Mouse (Mus musculus): ENCODE data around the gene Trim67. TPM values are rescaled to one million over a fixed set of nuclear protein-coding genes. Genes with fewer than 3 reads are reported as not detected.
"Not testable (repeated sequence)": the region's sequence is repeated elsewhere in the genome, so short reads cannot be mapped to it uniquely, and the experiment has no call there.

The Trim67 gene
- polyA plus RNA-seq, 1 experiment from 2014 or later, result 30.8 TPM

- ATAC-seq (replicated peaks), result no peak
- Histone ChIP-seq H3K36me3 (replicated peaks) (peaks cover 26% of the 10 kb centered on the region; the same call in 1 of the 2 replicates), H3K4me1 (no peaks in the 10 kb centered on the region), H3K9ac (no peak overlapping the region), H3K9me3 (no peaks in the 10 kb centered on the region), H3K27ac (no peak overlapping the region), H3K4me3 (no peak overlapping the region), H3K4me2 (no peak overlapping the region), H3K27me3 (replicated peaks) (no peaks in the 10 kb centered on the region)
- 88% methylated on average over 2 of the region's 2 CpGs for WGBS
These were observed 44.0 kb downstream of the Trim67 start for GRCm38 (mm10) chr8:124836907-124837306.

GRCm38 (mm10) chr8:124837956-124838355 lies 45.1 kb downstream of the Trim67 start:
- H3K4me2 ChIP-seq, result no peak overlapping the region
- no peak for ATAC-seq (replicated peaks)
- H3K36me3 ChIP-seq (replicated peaks), result peaks cover 28% of the 10 kb centered on the region; the same call in 1 of the 2 replicates
- WGBS, result 83% methylated on average over 2 of the region's 2 CpGs
- no peaks in the 10 kb centered on the region for H3K27me3 ChIP-seq (replicated peaks)
- no peak overlapping the region for H3K4me3 ChIP-seq
- H3K9me3 ChIP-seq, result no peaks in the 10 kb centered on the region
- H3K4me1 ChIP-seq, result no peaks in the 10 kb centered on the region
- H3K27ac ChIP-seq, result no peak overlapping the region
- no peak overlapping the region for H3K9ac ChIP-seq

GRCm38 (mm10) chr8:124839371-124839770 lies 46.5 kb downstream of the Trim67 start:
- H3K9ac ChIP-seq, result no peak overlapping the region
- H3K4me2 ChIP-seq, result no peak overlapping the region
- H3K27me3 ChIP-seq (replicated peaks), result no peaks in the 10 kb centered on the region
- WGBS, result 92% methylated on average over 10 of the region's 10 CpGs
- H3K36me3 ChIP-seq (replicated peaks), result peaks cover 28% of the 10 kb centered on the region; the same call in 1 of the 2 replicates
- no peak for ATAC-seq (replicated peaks)
- H3K4me3 ChIP-seq, result no peak overlapping the region
- H3K4me1 ChIP-seq, result no peaks in the 10 kb centered on the region
- no peaks in the 10 kb centered on the region for H3K9me3 ChIP-seq
- H3K27ac ChIP-seq, result no peak overlapping the region

GRCm38 (mm10) chr8:124840900-124841299 lies 48.0 kb downstream of the Trim67 start:
- Histone ChIP-seq H3K4me3 (no peak overlapping the region), H3K27me3 (replicated peaks) (no peaks in the 10 kb centered on the region), H3K9ac (no peak overlapping the region), H3K27ac (no peak overlapping the region), H3K4me2 (no peak overlapping the region), H3K4me1 (no peaks in the 10 kb centered on the region), H3K9me3 (no peaks in the 10 kb centered on the region), H3K36me3 (replicated peaks) (peaks cover 28% of the 10 kb centered on the region; the same call in 1 of the 2 replicates)
- WGBS, result 90% methylated on average over 7 of the region's 7 CpGs
- no peak for ATAC-seq (replicated peaks)

GRCm38 (mm10) chr8:124841775-124842174 lies 48.9 kb downstream of the Trim67 start:
- no peak for ATAC-seq (replicated peaks)
- WGBS, result 93% methylated on average over 10 of the region's 10 CpGs
- no peak overlapping the region for H3K4me3 ChIP-seq
- H3K27ac ChIP-seq, result no peak overlapping the region
- H3K9me3 ChIP-seq, result no peaks in the 10 kb centered on the region
- H3K4me1 ChIP-seq, result no peaks in the 10 kb centered on the region
- peaks cover 28% of the 10 kb centered on the region; the same call in 1 of the 2 replicates for H3K36me3 ChIP-seq (replicated peaks)
- no peak overlapping the region for H3K4me2 ChIP-seq
- no peak overlapping the region for H3K9ac ChIP-seq
- H3K27me3 ChIP-seq (replicated peaks), result no peaks in the 10 kb centered on the region

GRCm38 (mm10) chr8:124842929-124843328 lies 50.0 kb downstream of the Trim67 start:
- H3K4me2 ChIP-seq; H3K9me3 ChIP-seq; H3K4me1 ChIP-seq; H3K27ac ChIP-seq; ATAC-seq (replicated peaks); H3K27me3 ChIP-seq (replicated peaks); H3K9ac ChIP-seq; H3K4me3 ChIP-seq: not testable (repeated sequence)
- peaks cover 28% of the 10 kb centered on the region; the same call in 1 of the 2 replicates for H3K36me3 ChIP-seq (replicated peaks)
- WGBS, result 86% methylated on average over 1 of the region's 1 CpGs

- 70% methylated on average over 3 of the region's 3 CpGs for WGBS
- Histone ChIP-seq H3K9me3 (no peaks in the 10 kb centered on the region), H3K27ac (no peak overlapping the region), H3K4me3 (no peak overlapping the region), H3K4me2 (no peak overlapping the region), H3K4me1 (no peaks in the 10 kb centered on the region), H3K27me3 (replicated peaks) (no peaks in the 10 kb centered on the region), H3K36me3 (replicated peaks) (peaks cover 16% of the 10 kb centered on the region; the same call in 1 of the 2 replicates), H3K9ac (no peak overlapping the region)
- ATAC-seq (replicated peaks), result no peak
These were observed 52.2 kb downstream of the Trim67 start for GRCm38 (mm10) chr8:124845131-124845530.

- H3K27ac ChIP-seq, result no peak overlapping the region
- H3K4me2 ChIP-seq, result no peak overlapping the region
- H3K9me3 ChIP-seq, result no peaks in the 10 kb centered on the region
- no peaks in the 10 kb centered on the region for H3K4me1 ChIP-seq
- 93% methylated on average over 5 of the region's 5 CpGs for WGBS
- H3K9ac ChIP-seq, result no peak overlapping the region
- no peak for ATAC-seq (replicated peaks)
- peaks cover 13% of the 10 kb centered on the region; the same call in 1 of the 2 replicates for H3K36me3 ChIP-seq (replicated peaks)
- no peak overlapping the region for H3K4me3 ChIP-seq
- no peaks in the 10 kb centered on the region for H3K27me3 ChIP-seq (replicated peaks)
These were observed 52.7 kb downstream of the Trim67 start for GRCm38 (mm10) chr8:124845573-124845972.

- Histone ChIP-seq H3K27me3 (replicated peaks) (no peaks in the 10 kb centered on the region), H3K36me3 (replicated peaks) (peaks cover 36% of the 10 kb centered on the region; the same call in 1 of the 2 replicates), H3K27ac (no peak overlapping the region), H3K4me3 (no peak overlapping the region), H3K4me1 (no peaks in the 10 kb centered on the region), H3K9ac (no peak overlapping the region), H3K9me3 (peaks cover 8% of the 10 kb centered on the region; the same call in 1 of the 2 replicates), H3K4me2 (no peak overlapping the region)
- WGBS, result 98% methylated on average over 1 of the region's 1 CpGs
- ATAC-seq (replicated peaks), result no peak
These were observed 60.6 kb downstream of the Trim67 start for GRCm38 (mm10) chr8:124853511-124853910.

GRCm38 (mm10) chr8:124859466-124859865 lies 66.6 kb downstream of the Trim67 start:
- no peak for ATAC-seq (replicated peaks)
- Histone ChIP-seq H3K4me1 (peaks cover 20% of the 10 kb centered on the region), H3K4me2 (no peak overlapping the region), H3K36me3 (replicated peaks) (peaks cover 35% of the 10 kb centered on the region; the same call in 1 of the 2 replicates), H3K4me3 (no peak overlapping the region), H3K27me3 (replicated peaks) (no peaks in the 10 kb centered on the region), H3K27ac (no peak overlapping the region), H3K9me3 (no peaks in the 10 kb centered on the region), H3K9ac (no peak overlapping the region; the same call in 1 of the 2 replicates)

- no peaks in the 10 kb centered on the region for H3K9me3 ChIP-seq
- no peak overlapping the region for H3K4me3 ChIP-seq
- no peaks in the 10 kb centered on the region for H3K27me3 ChIP-seq (replicated peaks)
- peaks cover 30% of the 10 kb centered on the region; the same call in 1 of the 2 replicates for H3K36me3 ChIP-seq (replicated peaks)
- H3K27ac ChIP-seq, result no peak overlapping the region
- WGBS, result 91% methylated on average over 3 of the region's 3 CpGs
- ATAC-seq (replicated peaks), result no peak
- peaks cover 22% of the 10 kb centered on the region for H3K4me1 ChIP-seq
- H3K9ac ChIP-seq, result no peak overlapping the region
- no peak overlapping the region for H3K4me2 ChIP-seq
These were observed 67.3 kb downstream of the Trim67 start for GRCm38 (mm10) chr8:124860188-124860587.

GRCm38 (mm10) chr8:124862321-124863162 lies 69.7 kb downstream of the Trim67 start, which contains the start of the genes Gnpat and 2810004N23Rik:
Gene Gnpat (plus strand): TSS chr8:124863033.
Gene 2810004N23Rik (minus strand): TSS chr8:124863120.
- H3K27ac ChIP-seq, result peak within 1 kb of the TSS; percentile 95
- H3K9ac ChIP-seq, result peak within 1 kb of the TSS; percentile 99
- 2% methylated on average over 55 of the region's 55 CpGs for WGBS
- H3K27me3 ChIP-seq (replicated peaks), result no peaks in the 10 kb centered on the region
- no peaks in the 10 kb centered on the region for H3K9me3 ChIP-seq
- peaks cover 22% of the 10 kb centered on the region for H3K4me1 ChIP-seq
- peak; percentile 99 for ATAC-seq (replicated peaks)
- peak within 1 kb of the TSS; percentile 99 for H3K4me3 ChIP-seq
- peak within 1 kb of the TSS; percentile 91 for H3K4me2 ChIP-seq
- peaks cover 18% of the 10 kb centered on the region; the same call in 1 of the 2 replicates for H3K36me3 ChIP-seq (replicated peaks)

All from midbrain, embryonic 15.5 days (tissue).